Mouse (Mus musculus) hindbrain, embryonic 16.5 days (tissue): ENCODE measurements around the gene Ccser1. TPM values are rescaled to one million over a fixed set of nuclear protein-coding genes. Genes with fewer than 3 reads are reported as not detected.

Experiments used
- ATAC-seq: fragments of 200-750 bp; cut with Nextera tagmentation; 2 replicates; pipeline ENCODE4 v1.8.0; 2017; ENCODE audit warnings: moderate TSS enrichment, moderate library complexity
- H3K27ac ChIP-seq: fragments of 300-500 bp; sonication (generic); 2 replicates; pipeline ENCODE4 v1.5.1; 2014; ENCODE audit warnings: low read depth, mild to moderate bottlenecking, control low read depth, low read length, moderate library complexity
- H3K27me3 ChIP-seq: fragments of 300-500 bp; sonication (generic); replicated peaks from 2 replicates; pipeline ENCODE4 v1.6.1; 2014; ENCODE audit warnings: low read length; ENCODE audit not compliant: control insufficient read depth, insufficient read depth
- H3K36me3 ChIP-seq: fragments of 300-500 bp; sonication (generic); 2 replicates; pipeline ENCODE4 v1.6.1; 2014; ENCODE audit warnings: mild to moderate bottlenecking, low read length, moderate library complexity, mixed read lengths; ENCODE audit not compliant: control insufficient read depth, insufficient read depth
- H3K4me1 ChIP-seq: fragments of 300-500 bp; sonication (generic); 2 replicates; pipeline ENCODE4 v1.6.1; 2014; ENCODE audit warnings: low read depth, low read length; ENCODE audit not compliant: control insufficient read depth, insufficient read depth
- H3K4me2 ChIP-seq: fragments of 300-500 bp; sonication (generic); 2 replicates; pipeline ENCODE4 v1.6.1; 2014; ENCODE audit warnings: mild to moderate bottlenecking, low read length, control low read depth, moderate library complexity
- H3K4me3 ChIP-seq: fragments of 300-500 bp; sonication (generic); 2 replicates; pipeline ENCODE4 v1.5.1; 2014; ENCODE audit warnings: mild to moderate bottlenecking, low read length, control low read depth, moderate library complexity
- H3K9ac ChIP-seq: fragments of 300-500 bp; sonication (generic); 2 replicates; pipeline ENCODE4 v1.6.1; 2014; ENCODE audit warnings: low read depth, mild to moderate bottlenecking, control low read depth, low read length, moderate library complexity
- H3K9me3 ChIP-seq: fragments of 300-500 bp; sonication (generic); 2 replicates; pipeline ENCODE4 v1.6.1; 2014; ENCODE audit warnings: mild to moderate bottlenecking, low read length, moderate library complexity; ENCODE audit not compliant: control insufficient read depth
- WGBS: fragments of 180-500 bp; shearing (Covaris S2); extraction: QIAGEN DNeasy Blood & Tissue Kit; methylation state at CpG from one replicate; pipeline ENCODE4 v1.1.7; 2014; 5-methylcytosine and 5-hydroxymethylcytosine counted together
- polyA plus RNA-seq: library from polyadenylated mRNA; unstranded; fragments of >200 nt; fragmentation: Nextera tagmentation; extraction: Ambion mirVana; gene quantifications from 2 replicates; pipeline ENCODE4 v1.2.1, GENCODE M21; 2015

Ccser1 gene
- polyA plus RNA-seq, 1 experiment from 2014 or later: 13.3 TPM

DNA sequence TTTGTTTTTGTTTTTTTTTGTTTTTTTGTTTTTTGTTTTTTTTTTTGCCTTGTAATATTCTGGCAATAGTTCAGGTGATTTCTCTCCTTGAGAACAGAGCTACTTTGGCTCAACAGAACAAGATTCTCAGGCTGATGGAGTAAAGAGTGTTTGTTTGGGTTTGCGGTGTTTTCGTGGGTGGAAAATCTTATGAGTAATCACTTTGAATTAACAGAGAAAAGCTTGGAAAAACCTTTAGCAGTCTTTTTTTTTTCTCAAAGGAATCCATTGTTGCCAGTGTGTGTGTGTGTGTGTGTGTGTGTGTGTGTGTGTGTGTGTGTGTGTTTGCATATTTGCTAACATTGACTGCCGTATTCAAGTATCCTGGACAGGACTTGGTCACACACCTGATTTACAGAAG, 81.3 kb downstream of the Ccser1 start:
- Histone ChIP-seq H3K4me1 (no peaks in the 10 kb centered on the region), H3K4me3 (no peak overlapping the region), H3K9ac (no peak overlapping the region), H3K36me3 (no peaks in the 10 kb centered on the region), H3K27me3 (no peaks in the 10 kb centered on the region), H3K4me2 (no peak overlapping the region), H3K9me3 (no peaks in the 10 kb centered on the region), H3K27ac (no peak overlapping the region)
- 76% methylated on average over 3 of the region's 3 CpGs for WGBS
- no peak for ATAC-seq

DNA sequence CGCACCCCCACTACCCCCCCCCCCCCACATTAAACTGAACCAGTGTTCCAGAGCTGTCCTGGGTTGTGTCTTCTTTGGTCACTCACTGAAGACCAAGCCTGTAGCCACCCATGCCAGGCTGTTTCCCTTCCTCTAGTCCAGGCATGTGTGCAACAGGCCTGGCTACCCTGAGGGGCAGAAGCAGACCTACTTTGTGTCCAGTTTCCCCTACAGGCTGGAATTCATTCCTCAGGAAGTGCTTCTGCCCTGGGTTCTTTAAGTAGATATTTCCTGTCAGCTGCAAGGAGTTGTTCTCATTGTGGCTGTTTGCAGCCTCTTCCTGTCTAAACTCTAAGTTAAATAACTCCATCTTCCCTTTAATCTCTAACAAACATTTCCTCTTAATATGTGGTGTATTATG, 82.3 kb downstream of the Ccser1 start:
- Histone ChIP-seq H3K27ac (no peak overlapping the region), H3K4me2 (no peak overlapping the region), H3K4me1 (no peaks in the 10 kb centered on the region), H3K9ac (no peak overlapping the region), H3K9me3 (no peaks in the 10 kb centered on the region), H3K36me3 (no peaks in the 10 kb centered on the region), H3K27me3 (no peaks in the 10 kb centered on the region), H3K4me3 (no peak overlapping the region)
- WGBS: 71% methylated on average over 1 of the region's 1 CpGs
- no peak for ATAC-seq

DNA sequence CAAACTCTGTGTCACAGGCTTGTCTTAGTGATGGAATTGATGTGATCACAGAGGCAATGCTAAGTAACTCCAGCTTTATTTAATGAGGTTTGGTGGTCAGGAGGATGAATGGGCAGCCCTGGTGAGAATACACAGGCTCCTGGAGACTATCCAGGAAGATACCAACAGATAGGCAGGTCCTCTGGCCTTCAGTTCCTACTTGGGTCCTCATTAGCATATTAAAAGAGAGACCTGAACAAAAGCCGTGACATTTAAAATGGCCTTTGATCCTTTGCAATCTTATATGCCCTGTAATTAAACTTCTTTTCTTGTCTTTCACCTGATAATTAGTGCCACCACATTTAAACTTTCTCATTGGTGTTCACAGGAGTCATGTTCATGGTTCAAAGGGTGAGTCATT, 83.2 kb downstream of the Ccser1 start:
- Histone ChIP-seq H3K4me1 (no peaks in the 10 kb centered on the region), H3K4me2 (no peak overlapping the region), H3K9ac (no peak overlapping the region), H3K4me3 (no peak overlapping the region), H3K27me3 (no peaks in the 10 kb centered on the region), H3K36me3 (no peaks in the 10 kb centered on the region), H3K27ac (no peak overlapping the region), H3K9me3 (no peaks in the 10 kb centered on the region)
- ATAC-seq: no peak
- 22% methylated on average over 1 of the region's 1 CpGs for WGBS

DNA sequence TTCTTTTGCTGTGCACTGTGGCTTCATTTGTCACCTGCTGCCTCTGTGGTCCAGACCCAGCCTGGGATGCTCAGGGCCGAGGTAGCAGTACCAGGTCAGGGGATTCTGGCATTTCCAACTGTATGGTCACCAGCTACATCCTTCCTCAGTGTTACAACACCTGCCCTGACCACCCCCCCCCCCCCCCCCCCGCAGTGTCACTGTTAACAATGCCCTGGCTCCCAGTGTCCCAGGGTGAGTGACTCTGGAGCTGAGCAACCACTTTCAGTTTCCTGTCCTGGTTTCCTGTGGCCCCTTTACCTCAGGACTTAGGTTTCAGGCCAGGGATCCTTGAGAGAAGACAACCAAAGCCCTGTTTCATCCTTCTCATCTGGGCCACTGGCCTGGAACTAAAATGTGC, 90.9 kb downstream of the Ccser1 start:
- Histone ChIP-seq H3K9ac (no peak overlapping the region), H3K4me2 (no peak overlapping the region), H3K27me3 (no peaks in the 10 kb centered on the region), H3K4me1 (no peaks in the 10 kb centered on the region), H3K27ac (no peak overlapping the region), H3K9me3 (no peaks in the 10 kb centered on the region), H3K4me3 (no peak overlapping the region), H3K36me3 (no peaks in the 10 kb centered on the region)
- WGBS: 64% methylated on average over 1 of the region's 2 CpGs
- no peak for ATAC-seq

DNA sequence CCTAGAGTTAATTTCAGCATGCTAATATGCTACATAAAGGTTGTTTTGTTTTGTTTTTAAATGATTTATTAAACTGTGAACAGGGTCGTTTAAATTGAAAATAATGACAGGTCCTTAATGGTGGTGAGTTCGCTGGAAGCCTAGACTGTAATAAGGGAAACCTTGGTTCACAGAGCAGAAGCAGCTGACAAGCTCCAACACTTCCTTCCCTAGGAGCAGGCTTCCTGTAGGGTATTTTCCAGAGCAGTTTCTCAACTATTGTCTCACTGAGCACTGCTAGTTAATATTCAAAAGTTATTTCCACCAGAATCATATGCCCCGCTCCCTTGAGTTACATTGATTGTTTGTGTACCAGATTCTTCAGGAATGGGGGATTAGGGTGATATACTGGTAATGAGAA, 93.3 kb downstream of the Ccser1 start:
- no peak for ATAC-seq
- H3K9ac ChIP-seq: no peak overlapping the region
- H3K36me3 ChIP-seq: no peaks in the 10 kb centered on the region
- 68% methylated on average over 3 of the region's 3 CpGs for WGBS
- H3K4me1 ChIP-seq: no peaks in the 10 kb centered on the region
- H3K9me3 ChIP-seq: no peaks in the 10 kb centered on the region
- no peaks in the 10 kb centered on the region for H3K27me3 ChIP-seq
- H3K4me3 ChIP-seq: no peak overlapping the region
- H3K4me2 ChIP-seq: no peak overlapping the region
- no peak overlapping the region for H3K27ac ChIP-seq

DNA sequence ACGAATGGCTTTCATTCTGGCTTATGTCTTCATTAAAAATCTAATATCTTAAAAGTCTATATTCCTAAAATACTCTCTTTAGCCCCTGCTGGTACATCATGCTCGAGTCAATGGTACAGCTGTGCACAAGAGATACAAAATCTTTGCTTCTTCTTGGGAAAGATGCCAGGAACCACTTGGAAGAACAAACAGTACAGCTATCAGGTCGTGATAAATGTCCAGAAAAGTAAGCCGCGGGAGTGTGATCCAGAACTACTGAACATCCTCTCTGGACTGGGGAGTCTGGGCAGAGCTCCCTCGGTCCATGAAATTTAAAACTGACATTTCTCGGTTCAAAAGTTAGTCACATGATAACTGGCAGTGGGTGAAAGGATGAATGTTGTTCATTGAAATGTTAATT, 99.4 kb downstream of the Ccser1 start:
- no peaks in the 10 kb centered on the region for H3K9me3 ChIP-seq
- no peaks in the 10 kb centered on the region for H3K27me3 ChIP-seq
- H3K4me1 ChIP-seq: no peaks in the 10 kb centered on the region
- H3K4me2 ChIP-seq: no peak overlapping the region
- no peak overlapping the region for H3K9ac ChIP-seq
- H3K4me3 ChIP-seq: no peak overlapping the region
- no peaks in the 10 kb centered on the region for H3K36me3 ChIP-seq
- no peak for ATAC-seq
- 60% methylated on average over 7 of the region's 7 CpGs for WGBS
- H3K27ac ChIP-seq: no peak overlapping the region

DNA sequence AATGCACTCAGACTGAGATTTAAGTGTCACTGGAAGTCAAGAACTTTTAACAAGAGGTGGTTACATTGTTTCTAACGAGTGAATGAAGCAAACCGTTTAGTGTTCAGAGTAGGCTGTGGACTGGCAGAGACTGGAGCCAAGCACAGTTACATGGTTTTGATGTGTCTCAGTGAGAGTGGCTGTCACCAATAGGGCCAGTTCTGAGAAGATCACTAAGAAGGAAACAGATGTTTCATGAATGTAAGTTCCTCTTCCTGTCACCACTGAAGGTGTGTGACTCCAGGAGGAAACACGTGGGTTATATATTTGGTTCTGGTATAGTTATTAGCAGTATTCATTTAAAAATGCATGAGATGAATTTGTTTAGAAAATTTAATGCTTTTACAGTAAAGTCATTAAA, 112.8 kb downstream of the Ccser1 start:
- WGBS: 61% methylated on average over 3 of the region's 3 CpGs

DNA sequence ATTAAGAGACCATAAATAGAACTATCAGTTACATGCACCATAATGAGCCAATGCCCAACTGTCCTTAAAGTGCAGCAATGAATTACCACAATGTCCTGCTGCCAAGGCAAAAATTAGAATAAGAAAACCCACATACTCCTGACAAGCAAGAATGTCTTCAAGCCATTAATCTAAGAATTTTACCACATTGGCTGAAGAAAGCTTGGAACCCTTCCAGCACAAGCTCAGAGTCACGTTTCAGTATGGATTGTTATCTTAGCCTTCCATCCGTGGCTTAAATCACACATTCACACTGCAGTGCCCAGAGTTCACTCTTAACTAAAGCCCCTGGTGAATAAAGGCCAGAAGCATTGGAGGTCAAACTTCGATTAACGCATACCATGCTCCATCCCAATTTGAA, 115.4 kb downstream of the Ccser1 start:
- WGBS: 49% methylated on average over 4 of the region's 4 CpGs
- ATAC-seq: no peak
- Histone ChIP-seq H3K27ac (peak overlapping the region; percentile 34; the same call in 1 of the 2 replicates), H3K9ac (no peak overlapping the region), H3K27me3 (no peaks in the 10 kb centered on the region), H3K4me3 (no peak overlapping the region), H3K4me2 (peak overlapping the region; percentile 36), H3K4me1 (peaks cover 4% of the 10 kb centered on the region), H3K9me3 (no peaks in the 10 kb centered on the region), H3K36me3 (no peaks in the 10 kb centered on the region)

More for the DNA sequence above, 112.8 kb downstream of the Ccser1 start:
- no peak for ATAC-seq
- Histone ChIP-seq H3K9me3 (no peaks in the 10 kb centered on the region), H3K4me2 (no peak overlapping the region), H3K4me1 (peaks cover 4% of the 10 kb centered on the region), H3K27ac (no peak overlapping the region), H3K4me3 (no peak overlapping the region), H3K36me3 (no peaks in the 10 kb centered on the region), H3K9ac (no peak overlapping the region), H3K27me3 (no peaks in the 10 kb centered on the region)

DNA sequence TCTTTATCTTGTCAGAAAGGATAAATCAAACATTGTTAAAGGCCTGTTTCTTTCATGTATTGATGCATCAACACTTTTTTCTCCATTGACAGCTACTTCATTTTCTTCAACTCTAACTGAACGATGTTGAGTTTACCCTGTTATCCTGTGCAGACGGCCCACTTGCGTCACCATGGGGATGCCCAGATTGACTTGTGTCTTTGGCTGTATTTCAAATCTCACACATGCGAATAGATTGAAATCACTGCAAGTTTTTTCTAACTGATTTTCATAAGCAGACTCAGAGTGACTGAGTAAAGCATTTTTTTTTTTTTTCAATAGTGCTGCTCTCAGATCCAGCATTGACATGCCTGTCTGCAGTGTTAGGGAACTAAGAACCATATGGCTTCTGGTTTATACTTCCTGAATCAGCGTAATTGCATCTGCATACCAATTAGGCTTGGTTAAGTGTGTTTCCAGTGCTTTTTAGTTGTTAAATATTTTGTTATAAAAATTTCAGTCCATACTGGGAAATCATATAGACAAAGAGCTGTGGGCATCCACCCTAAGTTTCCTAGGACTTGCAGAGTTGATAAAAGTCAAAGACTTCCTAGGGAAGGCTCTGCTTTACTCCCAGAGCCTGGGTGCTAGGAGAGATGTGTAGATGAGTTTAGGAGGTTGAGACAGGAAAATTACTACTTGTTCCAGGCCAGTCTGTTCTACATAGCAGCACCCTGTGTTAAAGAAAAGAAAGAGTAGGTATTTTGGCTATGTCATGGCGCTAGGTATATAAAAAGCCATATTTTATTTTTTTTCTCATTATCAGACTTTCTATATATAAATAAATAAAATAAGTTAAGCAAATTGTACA, 116.3 kb downstream of the Ccser1 start:
- Histone ChIP-seq H3K27me3 (no peaks in the 10 kb centered on the region), H3K4me2 (peak overlapping the region; percentile 36; the same call in 1 of the 2 replicates), H3K9me3 (no peaks in the 10 kb centered on the region), H3K9ac (no peak overlapping the region), H3K4me1 (peaks cover 4% of the 10 kb centered on the region), H3K36me3 (no peaks in the 10 kb centered on the region), H3K4me3 (no peak overlapping the region), H3K27ac (no peak overlapping the region)
- WGBS: 50% methylated on average over 6 of the region's 6 CpGs
- ATAC-seq: peak; percentile 65
